Mouse (Mus musculus) lung, postnatal 4 days (tissue): ENCODE measurements around the gene Emc8.

Experiments used
- DNase-seq, 2 experiments: peaks; one replicate each; pipeline ENCODE4 v3.0.0; 2021

The Emc8 gene

DNA sequence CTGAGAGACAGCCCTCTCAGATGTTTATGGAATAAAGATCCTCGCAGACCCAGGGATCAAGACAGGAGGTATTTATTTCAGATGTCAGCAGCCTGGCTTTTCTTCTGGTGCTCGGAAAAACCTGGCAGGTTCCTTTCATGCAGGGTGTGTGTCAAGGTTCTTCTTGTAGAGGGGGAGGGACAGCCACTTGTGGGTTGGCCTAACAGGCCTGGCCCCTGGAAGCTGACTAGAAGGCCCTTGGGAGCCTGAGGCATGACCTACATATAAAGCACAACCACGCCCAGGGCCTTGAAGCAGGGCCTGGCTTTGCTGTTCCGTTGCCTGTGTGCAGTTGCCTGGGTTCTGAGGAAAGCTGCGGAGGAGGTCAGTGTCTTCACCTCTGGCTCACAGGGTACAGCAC, 16.7 kb upstream of the Emc8 start:
- DNase-seq = peak; percentile 56 to 64

DNA sequence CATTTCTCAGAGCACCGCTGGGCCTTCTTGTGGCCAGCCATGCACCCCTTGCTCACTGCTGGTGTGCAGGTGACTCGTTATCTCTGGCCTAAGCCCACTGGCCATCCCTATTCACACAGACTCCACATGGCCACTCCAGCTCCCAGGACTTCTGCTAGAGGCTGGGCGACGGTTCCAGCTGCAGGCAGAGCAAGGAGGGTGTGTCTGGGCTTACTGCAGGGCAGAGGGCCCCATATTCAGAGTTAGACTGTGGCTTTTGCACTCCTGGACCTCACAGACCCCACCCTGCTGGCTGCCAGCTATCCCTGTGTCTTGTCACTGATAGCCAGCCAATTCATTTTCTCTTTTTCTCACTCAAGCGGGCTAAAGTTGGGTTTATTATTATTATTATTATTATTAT, 15.7 kb upstream of the Emc8 start:
- no peak for DNase-seq

DNA sequence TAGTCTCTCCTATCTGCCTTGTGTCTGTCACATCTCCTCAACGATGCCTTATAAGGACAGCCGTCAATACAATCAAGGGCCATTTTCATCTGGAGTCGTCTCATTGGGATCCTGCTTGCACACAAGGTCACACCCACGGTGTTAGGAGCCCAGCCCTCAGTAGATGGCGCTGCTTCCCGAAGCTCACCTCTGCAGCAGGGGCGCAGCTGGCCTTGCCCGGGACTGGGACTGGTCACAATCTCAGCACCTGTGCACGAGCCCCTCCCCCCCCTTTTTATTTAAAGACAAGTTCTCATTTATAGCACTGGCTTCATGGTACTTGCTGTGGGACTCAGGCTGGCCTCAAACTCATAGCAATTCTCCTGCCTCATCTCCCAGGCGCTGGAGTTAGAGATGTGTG, 15.2 kb upstream of the Emc8 start:
- DNase-seq = peak; percentile 78 to 85

DNA sequence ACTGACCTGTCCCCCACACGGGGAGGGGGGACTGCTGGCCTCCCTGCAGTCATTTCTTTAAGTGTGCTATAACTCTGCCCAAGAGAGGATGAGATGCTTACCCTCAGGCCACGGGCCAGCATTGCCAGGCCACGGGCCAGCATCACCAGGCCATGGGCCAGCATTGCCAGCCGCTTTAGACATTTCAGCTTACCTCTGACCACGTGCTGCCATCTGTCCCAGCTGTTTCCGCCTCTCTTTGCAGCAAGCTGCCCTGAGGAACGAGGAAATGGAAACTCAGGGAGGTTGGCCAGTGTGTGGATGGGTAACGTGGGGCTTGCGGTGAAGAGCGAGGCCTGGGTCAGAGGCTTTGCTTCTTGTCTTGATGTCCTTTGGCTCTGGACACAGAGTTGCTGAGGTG, 12.7 kb upstream of the Emc8 start:
- peak in 1 of 2 experiments; percentile 35 for DNase-seq

DNA sequence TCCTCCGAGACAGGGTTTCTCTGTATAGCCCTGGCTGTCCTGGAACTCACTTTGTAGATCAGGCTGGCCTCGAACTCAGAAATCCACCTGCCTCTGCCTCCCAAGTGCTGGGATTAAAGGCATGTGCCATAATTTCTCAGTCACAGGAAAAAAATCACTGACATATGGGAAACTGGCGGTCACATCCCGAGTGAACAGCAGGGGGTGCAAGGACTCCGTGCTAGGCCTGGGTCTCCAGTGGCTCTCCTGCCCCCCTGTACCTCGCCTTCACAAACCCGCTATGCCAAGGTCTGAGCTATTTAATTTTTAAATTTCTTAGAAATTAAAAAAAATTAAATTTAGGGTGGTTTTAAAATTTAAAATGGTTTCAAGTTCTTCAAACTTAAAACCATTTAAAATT, 12.0 kb upstream of the Emc8 start:
- peak; percentile 55 to 72 for DNase-seq

DNA sequence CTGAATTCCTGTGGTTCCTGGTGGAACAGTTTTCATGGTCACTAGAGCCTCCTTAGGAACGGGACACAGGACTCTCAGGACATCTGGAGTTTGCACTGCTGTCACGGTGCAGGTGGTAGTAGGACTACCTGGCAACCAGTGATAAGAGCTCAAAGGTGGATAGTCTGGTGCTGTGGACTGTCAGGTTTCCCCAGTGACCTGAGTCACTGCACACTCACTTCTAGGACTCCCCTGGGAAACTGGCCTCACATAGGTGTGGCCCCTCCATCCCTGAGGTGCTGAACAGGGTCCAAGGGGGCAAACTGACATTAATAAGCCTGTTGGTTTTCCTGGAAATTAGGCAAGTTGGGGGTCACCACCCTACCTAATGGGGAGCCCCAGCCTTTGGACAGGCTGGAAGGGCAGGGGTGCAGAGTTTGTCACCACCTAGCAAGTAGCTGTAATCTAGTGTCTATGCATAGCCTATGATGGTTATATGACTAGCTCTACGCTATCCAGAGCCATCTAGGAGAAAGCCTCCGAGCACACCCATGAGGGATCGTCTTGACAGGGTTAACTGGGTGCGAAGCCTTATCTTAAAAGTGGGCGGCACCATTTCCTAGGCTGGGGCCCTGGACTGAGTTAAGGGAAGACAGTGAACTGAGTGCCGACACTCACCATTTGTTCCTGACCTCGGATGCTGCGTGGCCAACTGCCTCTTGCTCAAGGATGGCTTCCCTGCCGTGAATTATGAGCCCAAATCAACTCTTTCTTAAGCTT, 11.4 kb upstream of the Emc8 start:
- DNase-seq = no peak

DNA sequence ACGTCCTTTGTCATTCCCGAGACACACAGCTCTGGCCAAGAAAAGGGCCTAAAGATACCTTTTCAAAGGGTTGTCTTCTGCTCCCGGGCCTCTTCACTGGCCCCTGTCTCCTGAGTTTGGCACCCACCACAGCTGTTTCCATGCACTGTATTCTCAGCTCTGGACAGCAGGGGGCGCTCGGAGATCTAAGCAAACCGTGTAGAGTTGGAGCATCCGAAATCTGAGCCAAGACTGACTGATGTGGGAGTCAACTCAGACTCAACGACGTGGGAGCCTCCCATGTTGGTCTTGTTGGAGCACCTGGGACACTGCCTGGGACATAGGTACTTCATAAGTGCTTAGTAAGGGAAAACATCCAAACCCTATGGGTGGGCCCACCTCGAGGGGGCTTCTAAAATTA, 10.1 kb upstream of the Emc8 start:
- DNase-seq = peak; percentile 83 to 89

DNA sequence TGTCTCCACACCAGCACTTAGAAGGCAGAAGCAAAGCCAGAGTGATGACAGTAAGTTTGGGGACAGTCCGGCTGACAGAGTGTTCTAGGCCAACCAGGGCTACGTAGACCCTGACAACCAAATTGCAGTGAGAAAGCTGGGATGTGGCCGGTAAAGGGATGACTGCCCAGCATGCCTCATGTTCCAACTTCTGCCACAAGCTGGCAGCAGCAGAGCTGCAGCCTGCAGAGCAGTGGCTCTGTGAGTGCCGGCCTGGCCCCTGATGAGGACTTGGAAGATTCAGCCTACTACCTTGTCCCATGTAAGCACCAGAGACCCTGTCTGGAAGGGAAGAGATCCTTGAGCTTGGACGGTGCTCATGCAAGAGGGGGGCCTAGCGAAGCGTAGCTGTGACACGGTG, 7.3 kb upstream of the Emc8 start:
- DNase-seq = no peak

DNA sequence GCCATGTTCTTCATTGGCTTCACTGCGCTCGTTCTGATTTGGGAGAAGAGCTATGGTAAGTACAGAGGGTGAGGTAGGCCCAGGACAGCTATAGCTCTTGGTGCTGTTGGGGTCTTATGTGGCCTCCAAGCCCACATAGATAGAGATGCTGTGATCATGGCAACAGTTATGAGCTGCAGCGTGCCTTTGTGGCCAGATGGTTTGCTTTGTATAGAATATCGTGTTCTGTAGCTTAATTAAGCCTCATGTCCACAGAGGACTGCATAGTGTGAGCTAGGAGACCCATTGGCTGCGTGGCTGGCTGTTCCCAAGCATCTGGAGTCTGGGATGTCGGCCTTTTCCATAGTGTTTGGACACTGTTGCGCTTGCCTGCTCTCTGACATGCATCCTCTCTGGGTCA, 4.9 kb upstream of the Emc8 start:
- no peak for DNase-seq

DNA sequence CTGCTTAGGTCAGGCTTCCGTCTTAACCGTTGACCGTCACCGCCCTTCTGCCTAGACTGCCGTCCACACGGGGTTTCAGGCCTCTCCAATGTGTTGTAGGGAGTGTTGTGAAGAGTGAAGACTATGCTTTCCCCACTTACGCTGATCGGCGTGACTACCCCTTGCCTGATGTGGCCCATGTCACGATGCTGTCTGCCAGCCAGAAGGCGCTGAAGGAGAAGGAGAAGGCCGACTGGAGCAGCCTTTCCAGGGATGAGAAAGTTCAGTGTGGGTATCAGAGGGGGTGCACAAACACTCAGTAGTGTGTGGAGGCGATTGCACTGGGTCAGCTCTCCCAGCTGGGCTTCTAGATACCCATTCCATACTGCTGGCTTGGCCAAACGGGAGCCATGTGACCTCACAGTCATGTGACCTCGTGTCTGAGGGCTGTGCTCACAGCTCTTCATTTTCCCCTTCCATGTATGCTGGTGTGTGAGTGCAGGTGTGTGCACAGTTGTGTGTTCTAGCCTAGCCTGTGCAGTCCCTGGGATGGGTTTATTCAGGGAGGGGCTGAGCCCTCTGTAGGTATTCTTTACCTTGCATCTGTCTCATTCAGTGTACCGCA, 4.4 kb upstream of the Emc8 start:
- DNase-seq = no peak

DNA sequence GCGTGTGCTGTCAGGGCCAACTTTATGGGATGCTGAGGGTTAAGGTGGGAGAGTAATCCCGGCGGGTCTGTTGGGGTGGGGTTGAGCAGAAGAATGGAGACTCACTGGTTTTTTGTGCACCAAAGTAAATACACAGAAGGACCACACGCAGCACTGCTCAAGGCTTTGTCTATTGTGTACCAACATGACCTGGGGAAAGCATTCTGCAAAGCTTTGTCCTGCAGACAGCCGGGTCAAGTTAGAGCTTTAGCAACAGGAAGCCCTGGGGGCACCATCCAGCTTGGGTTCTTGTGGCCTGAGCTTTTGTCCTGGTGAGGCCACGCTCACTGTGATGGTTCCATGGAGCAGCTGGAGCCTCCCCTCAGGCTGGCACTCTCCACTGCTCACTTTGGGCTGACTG, 3.4 kb upstream of the Emc8 start:
- DNase-seq = no peak

DNA sequence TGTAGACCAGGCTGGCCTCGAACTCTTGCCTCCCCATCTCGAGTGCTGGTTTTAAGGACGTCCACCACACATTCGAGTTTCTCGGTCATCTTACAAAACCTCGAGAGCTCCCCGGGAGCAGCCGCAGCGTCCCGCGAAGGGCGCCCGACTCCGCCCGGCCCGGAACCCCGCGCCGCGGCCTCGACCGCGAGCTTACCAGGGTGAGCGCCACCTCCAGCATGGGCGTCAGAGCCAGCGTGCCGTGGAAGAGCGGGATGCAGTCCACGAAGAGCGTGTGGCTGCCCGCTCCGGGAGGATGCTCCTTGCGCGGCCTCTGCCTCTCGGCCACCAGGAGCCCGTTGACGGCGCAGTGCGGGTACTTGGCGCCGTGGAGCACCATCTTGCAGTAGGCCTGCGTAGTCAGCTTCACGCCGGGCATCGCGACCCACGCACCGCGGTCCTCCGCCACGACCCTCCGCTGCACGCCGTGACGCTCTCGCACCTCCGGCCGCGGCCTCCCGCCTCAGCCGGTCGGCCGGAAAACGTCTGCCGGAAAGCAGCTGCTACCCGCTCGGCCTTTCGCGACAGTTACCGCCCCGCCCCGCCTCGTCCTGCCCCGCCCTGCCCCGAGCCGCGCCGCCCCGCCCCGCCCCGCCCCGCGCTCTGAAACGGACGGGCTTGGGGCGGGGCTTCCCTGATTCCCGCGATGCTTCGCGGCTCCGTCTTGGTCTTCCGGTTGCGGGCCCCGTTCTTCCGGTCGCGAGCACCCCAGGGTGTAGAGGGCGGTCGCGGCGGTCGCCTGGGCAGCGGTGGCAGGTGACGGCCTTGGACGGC, 606 bp downstream of the Emc8 start, which contains the start of the genes Gm27021 and Cox4i1:
TSS of gene Gm27021 (minus strand) at position 519 of the 813 bp plus-strand sequence.
TSS of gene Cox4i1 (plus strand) at position 662 of the 813 bp plus-strand sequence.
- peak; percentile 94 to 95 for DNase-seq

DNA sequence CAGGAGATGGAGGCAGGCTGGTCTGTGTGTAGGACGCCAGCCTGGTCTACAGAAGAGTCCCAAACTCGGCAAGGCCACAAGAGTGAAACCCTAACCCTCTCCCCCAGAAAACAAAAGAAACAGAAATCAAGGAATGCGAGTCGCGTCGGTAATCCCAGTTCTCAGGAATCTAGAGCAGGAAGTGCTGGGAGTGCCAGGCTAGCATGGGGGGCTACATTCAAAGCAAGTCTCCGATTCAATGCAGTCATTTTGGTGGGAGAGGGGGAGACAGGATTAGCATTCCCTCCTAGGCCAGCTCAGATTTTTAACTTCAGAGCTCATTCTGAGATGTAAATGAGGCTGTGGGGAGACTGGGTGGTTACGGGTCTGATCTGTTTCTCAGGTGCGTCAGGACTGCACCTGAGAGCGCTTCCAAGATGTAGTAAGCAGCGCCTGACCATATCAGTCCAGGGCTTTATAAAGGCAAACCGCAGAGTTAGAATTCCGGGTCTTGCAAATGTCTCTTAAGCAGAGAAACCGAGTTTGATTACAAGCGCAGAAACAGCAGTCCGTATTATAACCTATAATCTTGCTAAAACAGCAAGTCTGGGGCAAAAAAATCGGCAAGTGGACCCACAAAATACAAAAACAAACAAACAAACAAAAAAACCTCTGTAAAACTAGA, 1.4 kb downstream of the Emc8 start:
- DNase-seq = no peak

DNA sequence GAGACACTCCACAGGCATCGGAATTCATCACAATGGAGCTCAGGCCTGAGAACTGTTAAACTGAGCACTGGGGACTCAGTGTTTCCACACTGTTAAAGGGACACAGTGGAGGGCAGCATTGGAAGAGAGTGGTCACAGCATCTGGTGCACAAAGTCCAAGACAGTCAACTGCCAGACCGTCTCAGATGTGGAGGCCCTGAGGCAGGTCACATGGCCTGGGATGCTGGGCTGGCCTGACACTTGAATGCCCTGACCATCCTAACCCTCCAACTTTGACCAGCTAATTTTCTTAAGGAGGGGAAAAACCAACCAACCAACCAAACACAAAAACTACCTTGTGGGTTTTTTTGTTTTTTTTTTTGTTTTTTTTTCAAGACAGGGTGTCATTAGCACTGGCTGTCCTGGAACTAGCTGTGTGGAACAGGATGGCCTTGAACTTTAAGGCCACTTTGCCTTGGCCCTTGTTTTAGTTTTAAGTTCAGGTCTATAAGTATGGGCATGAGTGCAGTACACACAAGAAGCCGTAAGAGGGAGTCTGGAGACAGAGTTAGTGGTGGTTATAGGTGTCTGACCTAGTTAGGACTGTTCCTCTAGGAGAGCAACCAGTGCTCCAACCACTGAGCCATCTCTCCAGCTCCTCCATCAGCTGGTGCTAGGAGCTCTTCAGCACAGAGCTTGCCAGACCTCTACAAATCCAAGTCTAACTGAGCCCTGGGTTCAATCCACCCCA, 2.5 kb downstream of the Emc8 start:
- DNase-seq = no peak

DNA sequence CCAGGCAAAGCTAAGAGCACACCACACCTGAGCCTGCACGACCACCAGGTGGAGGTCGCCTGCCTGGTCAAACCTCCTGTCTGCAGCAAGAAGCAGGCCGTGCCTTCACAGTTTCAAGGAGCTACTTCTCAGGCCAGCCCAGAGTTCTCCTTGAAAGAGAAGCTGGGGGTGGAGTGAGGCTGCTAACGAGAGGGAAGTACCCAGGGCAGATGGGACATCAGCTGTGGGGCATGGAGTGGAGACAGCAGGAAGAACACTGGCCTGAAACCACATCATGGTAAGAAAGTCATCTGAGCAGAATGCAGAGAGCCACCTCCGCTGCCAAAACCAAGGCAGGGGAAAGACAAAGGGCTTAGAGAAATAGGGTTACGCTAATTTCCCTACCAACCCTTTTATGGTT, 3.8 kb downstream of the Emc8 start:
- no peak for DNase-seq

DNA sequence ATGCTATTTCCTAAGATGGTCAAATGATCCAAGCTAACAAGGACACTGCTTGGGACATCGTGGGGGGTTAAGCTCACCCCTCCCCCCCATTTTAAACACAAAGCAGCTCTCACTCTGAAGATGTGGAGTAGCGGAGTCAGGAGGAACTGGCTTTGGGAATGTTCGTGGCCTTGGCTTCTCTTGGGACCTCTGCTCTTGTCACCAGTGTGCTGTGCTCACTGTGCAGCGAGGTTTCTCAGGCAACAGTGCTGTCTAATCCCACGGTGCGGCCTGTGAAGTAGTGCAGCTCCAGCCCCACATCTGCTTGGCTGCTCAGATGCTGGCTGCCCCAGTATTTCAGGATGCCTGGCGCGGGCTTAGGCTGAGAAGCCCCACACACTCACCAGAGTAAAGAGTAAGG, 11.0 kb downstream of the Emc8 start:
- DNase-seq = no peak

DNA sequence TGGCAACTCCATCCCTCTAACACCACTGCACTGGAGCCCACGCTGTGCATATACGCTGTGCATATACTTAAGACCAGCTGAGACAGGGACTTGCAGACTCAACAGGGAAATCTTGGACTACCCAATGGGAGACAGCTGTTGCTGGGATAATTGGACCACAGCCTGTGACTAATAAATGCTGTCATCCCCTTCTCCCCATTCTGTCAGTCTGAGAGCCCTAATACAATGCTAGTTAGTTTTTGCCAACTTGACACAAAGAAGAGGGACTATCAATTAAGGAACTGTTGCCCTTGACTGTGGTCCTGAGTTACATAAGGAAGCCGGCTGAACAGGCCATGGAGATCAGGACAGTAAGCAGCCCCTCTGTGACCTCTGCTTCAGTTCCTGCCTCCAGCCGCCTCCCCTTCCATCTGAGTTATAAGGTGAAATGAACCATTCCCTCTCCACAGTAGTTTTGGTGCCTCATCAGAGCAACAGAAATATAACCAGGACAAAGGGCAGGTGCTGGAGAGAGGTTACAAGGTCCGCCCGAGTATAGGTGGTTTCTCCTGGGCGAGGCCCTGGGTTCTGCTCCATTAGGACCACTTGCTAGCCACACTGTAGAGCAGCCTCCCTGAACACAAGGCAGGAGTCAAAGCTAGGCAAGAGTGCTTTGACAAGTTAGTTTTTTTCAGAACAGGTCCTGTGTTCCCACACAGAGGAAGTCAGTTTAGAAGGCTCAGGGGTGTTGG, 11.9 kb downstream of the Emc8 start:
- DNase-seq = no peak

DNA sequence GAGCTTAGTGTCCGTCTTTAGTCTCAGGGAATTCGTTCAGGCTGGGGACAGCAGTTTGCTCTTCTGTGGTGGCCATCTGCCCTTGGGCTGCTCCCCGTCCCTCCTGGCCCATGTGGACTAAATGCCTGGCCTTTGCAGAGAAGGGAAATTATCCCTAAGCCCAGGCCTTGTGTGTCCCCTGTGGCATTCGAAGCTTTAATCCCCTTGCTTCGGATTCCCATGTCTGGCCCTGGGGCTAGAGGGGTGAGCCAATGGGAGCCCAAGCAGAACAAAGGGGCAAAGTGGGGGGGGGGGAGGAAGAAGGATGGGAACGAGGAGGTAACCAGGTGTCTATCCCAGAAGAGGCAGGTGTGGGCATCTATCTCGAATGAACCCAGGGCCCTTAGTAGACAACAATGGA, 20.8 kb downstream of the Emc8 start, which contains the start of gene 1190005I06Rik:
TSS of gene 1190005I06Rik (minus strand) at position 101 of the 400 bp plus-strand sequence.
- no peak for DNase-seq

DNA sequence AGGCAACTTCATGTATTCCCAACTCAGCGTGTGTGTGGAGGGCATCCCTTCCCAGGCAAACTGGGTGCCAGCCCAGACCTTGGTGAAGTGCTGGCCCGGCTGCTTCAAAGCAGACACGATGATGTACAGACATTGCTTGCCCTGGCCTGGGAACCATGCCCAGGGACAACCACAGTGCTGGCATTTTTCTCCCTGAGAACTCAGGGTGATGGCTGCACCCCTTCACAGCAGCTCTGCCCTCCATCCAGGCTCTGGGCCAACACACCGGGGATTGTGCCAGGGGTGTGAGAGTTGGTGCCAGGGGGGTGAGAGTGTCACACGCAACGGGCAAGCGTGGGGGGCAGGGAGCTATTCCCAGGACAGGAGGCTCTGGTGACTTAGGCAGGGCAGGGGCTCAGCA, 23.7 kb downstream of the Emc8 start:
- DNase-seq = peak; percentile 44 to 62

DNA sequence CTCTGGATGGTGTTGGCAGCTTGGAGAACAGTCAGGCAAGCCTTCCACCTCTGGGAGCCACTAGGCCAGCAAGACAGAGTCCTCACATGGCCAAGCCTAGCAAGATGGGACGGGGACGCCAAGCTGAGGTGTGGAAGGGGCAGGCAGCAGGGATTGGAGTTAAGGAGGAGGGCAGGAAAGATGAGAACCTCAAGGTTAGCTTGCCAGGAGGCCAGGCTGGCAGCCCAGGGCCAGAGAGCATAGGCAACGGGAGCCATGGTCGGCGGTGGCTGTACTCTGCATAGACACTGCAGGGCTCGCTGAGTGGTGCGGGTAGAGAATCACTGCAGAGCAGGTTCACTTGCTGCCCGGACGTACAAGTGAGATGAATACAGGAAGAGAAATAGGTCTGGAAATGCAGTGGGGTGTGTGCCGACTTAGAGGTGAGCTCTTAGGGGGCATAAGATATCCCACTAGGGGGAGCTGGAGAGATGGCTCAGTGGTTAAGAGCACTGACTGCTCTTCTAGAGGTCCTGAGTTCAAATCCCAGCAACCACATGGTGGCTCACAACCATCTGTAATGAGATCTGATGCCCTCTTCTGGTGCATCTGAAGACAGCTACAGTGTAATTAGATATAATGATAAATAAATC, 26.2 kb downstream of the Emc8 start:
- DNase-seq = no peak

DNA sequence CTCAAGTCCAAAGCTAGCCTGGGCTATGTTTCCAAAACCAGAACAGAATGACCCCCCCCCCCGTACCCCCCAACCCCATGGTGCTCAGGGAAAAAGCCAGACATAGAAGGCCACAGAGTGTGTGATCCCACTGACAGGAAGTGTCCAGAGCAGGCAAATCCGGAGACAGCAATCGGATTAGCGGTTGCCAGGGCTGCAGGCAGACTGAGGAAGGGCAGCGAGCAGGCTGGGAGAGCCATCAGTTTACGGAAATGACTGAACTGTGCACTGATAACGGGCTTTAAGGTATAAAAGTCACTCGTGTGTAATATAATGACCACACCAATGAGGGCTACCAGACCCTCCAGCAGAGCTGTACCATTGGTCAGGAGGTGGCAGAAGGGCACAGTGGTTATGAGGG, 27.1 kb downstream of the Emc8 start:
- no peak for DNase-seq
